Mouse (Mus musculus) CD4-positive, CD25-positive, alpha-beta regulatory T cell, adult 4 months (primary cell): Measurements from ENCODE around the gene Slc16a12. TPM values are rescaled to one million over a fixed set of nuclear protein-coding genes. Genes with fewer than 3 reads are reported as not detected.
"Not testable (repeated sequence)": the region's sequence is repeated elsewhere in the genome, so short reads cannot be mapped to it uniquely, and the experiment has no call there.

Source experiments
- ATAC-seq: one replicate; pipeline ENCODE4 v1.8.0; 2017
- polyA plus RNA-seq, 2 experiments: library from polyadenylated mRNA; unstranded; fragments of 100-300 nt; shearing (Covaris generic); gene quantifications; one replicate each; pipeline ENCODE4 v1.2.1; 2017

Slc16a12 gene
- polyA plus RNA-seq, 2 experiments from 2014 or later = not detected

DNA sequence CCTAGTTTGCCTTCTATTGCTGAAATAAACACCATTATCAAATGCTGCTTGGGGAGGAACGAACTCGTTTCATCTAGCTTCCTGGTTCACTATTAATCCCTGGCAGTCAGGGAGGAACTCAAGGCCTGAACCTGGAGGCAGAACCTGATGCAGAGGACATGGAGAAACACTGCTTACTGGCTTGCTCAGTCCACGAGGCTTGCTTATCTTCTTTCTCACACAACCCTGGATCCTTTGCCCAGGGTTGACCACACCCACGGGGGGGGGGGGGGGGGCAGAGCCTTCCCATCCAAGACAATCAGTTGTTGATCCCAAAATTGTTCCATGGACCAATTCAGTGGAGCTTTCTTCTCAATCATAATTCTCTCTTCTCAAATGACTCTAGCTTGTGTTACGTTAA lies 84.3 kb downstream of the Slc16a12 start:
- no peak for ATAC-seq

DNA sequence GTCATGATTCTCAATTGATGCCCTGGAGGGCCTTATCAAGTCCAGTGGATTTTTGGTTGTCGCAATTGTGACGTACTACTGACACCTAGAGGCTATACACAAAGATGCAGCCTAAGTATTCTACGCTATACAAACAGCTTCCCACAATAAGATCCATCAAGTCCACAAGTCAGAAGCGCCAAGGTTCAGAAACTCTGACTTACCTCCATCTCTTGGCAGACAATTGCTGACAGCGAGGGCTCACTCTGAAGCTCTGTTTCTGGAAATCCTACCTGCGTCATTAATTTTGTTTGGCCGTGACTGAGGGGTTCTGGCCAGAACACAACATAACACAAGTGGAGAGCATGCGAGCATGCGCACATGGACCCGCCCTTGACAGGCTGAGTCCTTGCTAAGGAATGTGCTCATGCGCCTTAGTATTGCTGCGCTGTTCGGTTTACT lies 85.0 kb downstream of the Slc16a12 start:
- ATAC-seq = peak; percentile 94

- ATAC-seq = no peak
Measured at GRCm38 (mm10) chr19:34656511-34657298, 90.4 kb downstream of the Slc16a12 start.

GRCm38 (mm10) chr19:34655227-34655805 lies 91.8 kb downstream of the Slc16a12 start:
- ATAC-seq = no peak

GRCm38 (mm10) chr19:34650997-34651396 lies 96.1 kb downstream of the Slc16a12 start:
- no peak for ATAC-seq

DNA sequence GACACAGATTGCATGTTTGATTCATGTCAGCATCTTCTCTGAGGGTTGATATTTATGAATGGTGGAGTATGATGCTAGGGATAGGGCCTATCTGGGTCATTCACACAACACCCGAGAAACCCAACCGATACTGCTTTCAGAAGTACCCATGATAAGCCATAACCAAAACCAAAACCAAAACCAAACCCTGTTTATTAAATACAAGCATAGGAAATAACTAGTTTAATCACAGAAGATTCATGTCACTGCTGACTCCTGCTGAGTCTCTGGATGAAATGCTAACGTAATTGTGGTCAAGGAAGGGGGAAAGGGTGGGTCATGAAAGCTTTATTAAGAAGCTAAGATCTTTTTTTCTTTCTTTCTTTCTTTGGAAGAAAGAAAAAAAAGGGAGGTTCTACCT lies 96.8 kb downstream of the Slc16a12 start:
- ATAC-seq = peak; percentile 76

- ATAC-seq = not testable (repeated sequence)
Measured at GRCm38 (mm10) chr19:34647630-34648029, 99.5 kb downstream of the Slc16a12 start.

GRCm38 (mm10) chr19:34642616-34643015 lies 104.5 kb downstream of the Slc16a12 start:
- no peak for ATAC-seq

DNA sequence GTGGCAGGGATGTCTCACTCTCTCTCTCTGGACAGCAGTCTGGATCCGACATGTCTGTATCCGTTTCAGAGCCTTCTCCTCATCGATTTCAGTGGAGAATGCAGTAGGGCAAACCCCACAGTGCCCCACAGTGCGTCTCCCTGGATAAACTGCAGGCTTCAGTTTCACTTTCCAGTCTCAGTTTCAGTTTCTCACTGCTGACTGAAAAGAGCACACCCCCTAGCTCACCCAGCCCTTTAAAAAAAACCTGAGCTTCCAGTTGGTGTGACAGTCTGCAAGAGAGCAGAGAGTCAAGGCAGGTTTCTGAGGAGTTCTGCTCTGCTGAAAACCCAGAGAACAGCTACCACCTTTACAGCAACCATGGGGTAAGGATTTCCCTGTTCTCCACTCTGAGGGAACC lies 106.5 kb downstream of the Slc16a12 start, which contains the start of the genes Ifit1bl2 and Ifit1:
Gene Ifit1bl2, minus strand, starts transcription at position 121 of the 400 bp plus-strand sequence.
Gene Ifit1, plus strand, starts transcription at position 249 of the 400 bp plus-strand sequence.
- peak; percentile 98 for ATAC-seq

DNA sequence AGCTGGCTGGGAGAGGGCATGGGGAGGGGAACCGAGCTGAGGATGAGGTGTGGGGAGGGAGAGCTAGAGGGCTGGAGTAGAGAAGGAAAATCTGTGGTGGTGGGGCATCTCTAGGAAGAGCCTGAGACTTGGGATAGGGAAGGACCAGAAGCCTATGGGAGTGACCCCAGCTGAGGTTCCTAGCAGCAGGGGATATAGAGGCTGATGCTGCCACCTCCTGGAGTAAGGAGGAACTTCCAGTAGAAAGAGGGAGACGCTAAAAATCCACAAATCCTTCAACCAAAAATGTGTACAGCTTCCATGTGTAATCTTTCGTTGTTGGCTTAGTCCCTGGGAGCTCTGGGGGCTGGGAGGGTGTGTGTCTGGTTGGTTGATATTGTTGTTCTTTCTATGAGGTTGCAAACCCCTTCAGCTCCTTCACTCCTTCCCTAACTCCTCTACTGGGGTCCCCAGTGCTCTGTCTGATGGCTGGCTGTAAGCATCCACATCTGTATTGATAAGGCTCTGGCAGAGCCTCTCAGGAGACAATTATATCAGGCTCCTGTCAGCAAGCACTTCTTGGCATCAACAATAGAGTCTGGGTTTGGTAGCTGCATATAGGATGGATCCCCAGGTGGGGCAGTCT lies 110.0 kb downstream of the Slc16a12 start:
- ATAC-seq = peak; percentile 32

DNA sequence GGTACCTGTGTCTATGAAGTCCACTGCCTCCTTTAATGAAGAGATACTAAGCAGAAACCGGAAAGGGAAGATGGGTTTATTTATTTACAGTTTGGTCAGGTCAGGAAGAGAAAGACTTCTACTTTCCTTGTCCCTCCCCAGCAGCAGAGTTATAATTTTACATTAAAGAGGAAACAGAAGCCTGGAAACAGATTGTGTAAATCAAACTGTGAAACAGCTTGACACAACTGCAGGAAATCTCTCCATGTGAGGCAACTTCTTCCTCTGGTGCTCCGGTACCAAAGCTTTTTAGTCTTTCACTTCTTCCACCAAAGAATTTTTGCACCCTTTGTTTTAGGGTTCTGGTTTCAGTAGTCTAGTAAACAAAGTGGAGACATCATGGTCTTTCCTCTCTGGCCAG lies 113.6 kb downstream of the Slc16a12 start:
- no peak for ATAC-seq

DNA sequence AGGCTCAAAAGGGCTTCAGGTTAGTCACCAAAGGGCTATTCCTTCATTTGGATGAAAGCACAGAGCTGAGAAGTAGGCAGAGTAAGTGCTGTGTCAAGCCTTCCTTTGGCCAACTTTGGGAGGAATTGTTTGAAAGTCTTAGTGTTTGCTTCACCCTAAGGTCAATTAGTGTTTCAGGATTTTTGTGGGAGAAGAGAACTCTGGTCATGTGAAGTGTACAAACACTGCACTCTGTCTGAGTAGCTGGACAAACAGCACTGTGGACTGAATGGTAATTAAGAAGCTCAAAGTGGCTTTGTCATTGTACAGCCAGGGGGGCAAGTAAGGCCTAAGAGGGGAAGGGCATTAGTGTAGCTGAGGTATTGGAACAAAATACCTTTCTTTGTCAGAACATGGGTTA lies 115.6 kb downstream of the Slc16a12 start:
- ATAC-seq = no peak

GRCm38 (mm10) chr19:34627496-34627895 lies 119.6 kb downstream of the Slc16a12 start:
- no peak for ATAC-seq

GRCm38 (mm10) chr19:34624663-34625062 lies 122.4 kb downstream of the Slc16a12 start:
- peak; percentile 47 for ATAC-seq

DNA sequence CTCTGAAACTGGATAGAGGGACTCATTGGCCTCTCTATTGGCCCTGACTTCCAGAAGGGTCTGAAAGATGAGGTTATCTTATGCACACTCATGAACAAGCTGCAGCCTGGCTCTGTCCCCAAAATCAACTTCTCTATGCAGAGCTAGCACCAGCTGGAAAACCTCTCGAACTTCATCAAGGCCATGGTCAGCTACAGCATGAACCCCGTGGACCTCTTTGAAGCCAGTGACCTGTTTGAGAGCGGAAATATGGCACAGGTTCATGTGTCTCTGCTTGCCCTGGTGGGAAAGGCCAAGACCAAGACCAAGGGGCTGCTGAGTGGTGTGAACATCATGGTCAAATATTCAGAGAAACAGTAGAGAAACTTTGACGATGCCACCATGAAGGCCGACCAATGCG lies 123.3 kb downstream of the Slc16a12 start:
- ATAC-seq = no peak

DNA sequence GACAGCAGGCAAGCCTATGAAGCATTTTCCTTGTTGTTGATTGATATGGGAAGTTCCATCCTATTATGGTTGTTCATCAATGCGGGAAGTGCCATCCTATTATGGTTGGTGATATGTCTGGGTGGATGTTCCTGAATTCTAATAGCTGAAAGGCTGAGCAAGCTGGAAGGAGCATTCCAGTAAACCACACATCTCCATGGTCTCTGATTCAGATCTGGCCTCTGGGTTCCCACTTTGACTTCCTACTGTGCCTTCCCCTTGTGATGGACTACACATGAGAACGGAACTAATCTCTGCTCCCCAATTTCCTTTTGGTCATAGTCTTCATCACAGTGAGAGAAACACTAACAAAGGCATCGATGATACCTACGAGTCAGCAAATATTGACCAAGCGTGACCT lies 126.2 kb downstream of the Slc16a12 start:
- no peak for ATAC-seq

Other genes starting within 250 kb of the Slc16a12 start
- 100 to 1,000 TPM; 100 to 102 TPM for gene Lipa, start 219.8 kb downstream of the Slc16a12 start, polyA plus RNA-seq
- 10 to 100 TPM; 28.5 to 31.7 TPM for gene Ifit2, start 196.6 kb downstream of the Slc16a12 start, polyA plus RNA-seq
- gene Ifit3, start 163.8 kb downstream of the Slc16a12 start, polyA plus RNA-seq = 10 to 100 TPM; 47.4 to 70.7 TPM
- gene Ifit1bl1, start 145.3 kb downstream of the Slc16a12 start, polyA plus RNA-seq = 100 to 1,000 TPM; 116 to 127 TPM
- 10 to 100 TPM in 1 of 2 experiments, 1 to 10 TPM in 1; 9.3 to 14.8 TPM for gene Ifit3b, start 139.3 kb downstream of the Slc16a12 start, polyA plus RNA-seq
- gene Ifit1bl2, start 106.5 kb downstream of the Slc16a12 start, polyA plus RNA-seq = 1 to 10 TPM; 1.8 to 2.1 TPM
- 10 to 100 TPM; 60.3 to 70.1 TPM for gene Ifit1, start 106.4 kb downstream of the Slc16a12 start, polyA plus RNA-seq
- gene Pank1, start 132.2 kb upstream of the Slc16a12 start, polyA plus RNA-seq = under 1 TPM; 0.42 to 0.57 TPM
- gene Kif20b, start 175.1 kb upstream of the Slc16a12 start, polyA plus RNA-seq = 10 to 100 TPM; 21.4 to 27.6 TPM